Mouse (Mus musculus): ENCODE measurements around the gene Stk35. TPM values are rescaled to one million over a fixed set of nuclear protein-coding genes. Genes with fewer than 3 reads are reported as not detected.

The Stk35 gene
- 10 to 100 TPM; 21.8 to 24.1 TPM for total RNA-seq (2023)

DNA sequence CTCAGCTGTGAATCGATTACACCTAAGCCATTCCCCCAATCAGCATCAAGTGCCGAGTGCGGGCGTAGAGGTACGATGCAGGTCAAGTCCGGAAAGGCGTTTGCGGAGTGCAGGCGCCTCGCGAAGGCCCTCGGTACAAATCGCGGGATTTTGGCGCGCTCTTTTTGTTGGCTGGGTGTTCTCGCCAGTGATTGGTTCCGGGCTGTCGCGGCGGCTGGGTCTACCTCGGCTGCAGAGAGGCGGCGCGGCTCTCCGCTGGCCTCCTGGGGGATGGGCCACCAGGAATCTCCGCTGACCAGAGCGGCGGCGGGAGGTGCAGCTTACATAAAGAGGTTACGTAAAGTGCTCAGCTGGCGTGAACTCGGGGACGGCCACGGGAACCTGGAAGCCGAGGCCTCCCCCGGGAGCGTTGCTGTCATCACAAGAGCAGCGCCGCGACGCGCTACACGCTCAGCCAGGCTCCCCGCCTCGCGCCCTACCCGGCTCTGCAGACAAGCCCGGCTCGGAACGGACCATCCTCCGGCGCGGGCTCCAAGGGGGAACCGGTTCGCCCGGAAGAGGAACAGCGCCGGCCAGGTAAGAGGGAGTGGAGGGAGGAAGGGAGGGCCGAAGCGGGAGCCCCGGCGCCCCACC lies at the start of gene Stk35:
Stk35 (plus strand) TSS at position 247 of the 633 bp plus-strand sequence.

Other genes with a start within 250 kb of the Stk35 start
- 100 to 1,000 TPM; 370 to 385 TPM for gene Sirpa, start 207.7 kb upstream of the Stk35 start, total RNA-seq (2023)
- not detected for gene Pdyn, start 100.7 kb upstream of the Stk35 start, total RNA-seq (2023)
- 10 to 100 TPM in 1 of 2 experiments, 1 to 10 TPM in 1; 7.8 to 13.8 TPM for gene Tgm3, start 211.8 kb downstream of the Stk35 start, total RNA-seq (2023)

Measured in neutrophil, adult 83 days (primary cell).